Mouse (Mus musculus): ENCODE results near the gene Popdc2.

- TF ChIP-seq CTCF (IDR thresholded peaks at IDR 0.05; ENCODE audit: extremely low read depth, insufficient read depth, low read length) (no peak), POLR2A (IDR thresholded peaks at IDR 0.05; ENCODE audit: extremely low read depth, insufficient read depth, low read length) (no peak)
Observed at GRCm38 (mm10) chr16:38387389-38387788, 25.4 kb downstream of the Popdc2 start.
